Mouse (Mus musculus) intestine, embryonic 15.5 days (tissue): ENCODE measurements around the gene Vmn1r50. TPM values are rescaled to one million over a fixed set of nuclear protein-coding genes. Genes with fewer than 3 reads are reported as not detected.
"Not testable (repeated sequence)": the region's sequence is repeated elsewhere in the genome, so short reads cannot be mapped to it uniquely, and the experiment has no call there.

Experiments
- ATAC-seq: fragments of 200-750 bp; cut with Nextera tagmentation; 2 replicates; pipeline ENCODE4 v1.8.0; 2017; ENCODE audit warnings: moderate TSS enrichment, moderate library complexity
- H3K27ac ChIP-seq: fragments of 300-500 bp; sonication (generic); 2 replicates; pipeline ENCODE4 v1.5.1; 2015; ENCODE audit warnings: mild to moderate bottlenecking, inconsistent platforms
- H3K27me3 ChIP-seq: fragments of 300-500 bp; sonication (generic); replicated peaks from 2 replicates; pipeline ENCODE4 v1.6.1; 2015; ENCODE audit warnings: inconsistent platforms
- H3K36me3 ChIP-seq: fragments of 300-500 bp; sonication (generic); 2 replicates; pipeline ENCODE4 v1.6.1; 2015; ENCODE audit warnings: inconsistent platforms
- H3K4me1 ChIP-seq: fragments of 300-500 bp; sonication (generic); replicated peaks from 2 replicates; pipeline ENCODE4 v1.6.1; 2015; ENCODE audit warnings: inconsistent platforms
- H3K4me2 ChIP-seq: fragments of 300-500 bp; sonication (generic); replicated peaks from 2 replicates; pipeline ENCODE4 v1.6.1; 2015; ENCODE audit warnings: mild to moderate bottlenecking, inconsistent platforms
- H3K4me3 ChIP-seq: fragments of 300-500 bp; sonication (generic); replicated peaks from 2 replicates; pipeline ENCODE4 v1.5.1; 2015; ENCODE audit warnings: inconsistent platforms
- H3K9ac ChIP-seq: fragments of 300-500 bp; sonication (generic); 2 replicates; pipeline ENCODE4 v1.6.1; 2015; ENCODE audit warnings: inconsistent platforms
- H3K9me3 ChIP-seq: fragments of 300-500 bp; sonication (generic); 2 replicates; pipeline ENCODE4 v1.6.1; 2016; ENCODE audit warnings: inconsistent platforms
- WGBS: fragments of 180-500 bp; shearing (Covaris S2); methylation state at CpG from one replicate; pipeline ENCODE4 v1.1.7; 2015; 5-methylcytosine and 5-hydroxymethylcytosine counted together
- polyA plus RNA-seq: library from polyadenylated mRNA; unstranded; fragments of >200 nt; fragmentation: Nextera tagmentation; extraction: Ambion mirVana; gene quantifications from 2 replicates; pipeline ENCODE4 v1.2.1, GENCODE M21; 2015

Gene Vmn1r50
- not detected in 2 replicates for polyA plus RNA-seq

- H3K9me3 ChIP-seq, result no peaks in the 10 kb centered on the region
- WGBS, result 58% methylated on average over 2 of the region's 2 CpGs
- H3K9ac ChIP-seq, result no peak within 1 kb of the TSS
- no peak for ATAC-seq
- H3K27ac ChIP-seq, result no peak within 1 kb of the TSS
- H3K4me2 ChIP-seq, result no peak within 1 kb of the TSS
- H3K36me3 ChIP-seq, result no peaks in the 10 kb centered on the region
- no peaks in the 10 kb centered on the region for H3K4me1 ChIP-seq
- H3K4me3 ChIP-seq, result no peak within 1 kb of the TSS
- no peaks in the 10 kb centered on the region for H3K27me3 ChIP-seq
These were observed at the start of gene Vmn1r50 for GRCm38 (mm10) chr6:90101130-90101529. Gene Vmn1r50, plus strand, starts transcription at chr6:90101430.

- H3K9me3 ChIP-seq, result no peaks in the 10 kb centered on the region
- no peak within 1 kb of the TSS for H3K27ac ChIP-seq
- no peaks in the 10 kb centered on the region for H3K36me3 ChIP-seq
- H3K9ac ChIP-seq, result no peak within 1 kb of the TSS
- no peaks in the 10 kb centered on the region for H3K27me3 ChIP-seq
- H3K4me2 ChIP-seq, result no peak within 1 kb of the TSS
- ATAC-seq, result no peak
- 71% methylated on average over 4 of the region's 4 CpGs for WGBS
- no peak within 1 kb of the TSS for H3K4me3 ChIP-seq
- no peaks in the 10 kb centered on the region for H3K4me1 ChIP-seq
These were observed 22.8 kb upstream of the Vmn1r50 start, which contains the start of gene Vmn1r49 for GRCm38 (mm10) chr6:90078406-90078805. Gene Vmn1r49, minus strand, starts transcription at chr6:90078506.

- H3K4me1 ChIP-seq, result no peaks in the 10 kb centered on the region
- no peaks in the 10 kb centered on the region for H3K36me3 ChIP-seq
- no peak overlapping the region for H3K4me3 ChIP-seq
- no peak for ATAC-seq
- H3K4me2 ChIP-seq, result no peak overlapping the region
- 90% methylated on average over 2 of the region's 2 CpGs for WGBS
- no peak overlapping the region for H3K9ac ChIP-seq
- H3K27ac ChIP-seq, result no peak overlapping the region
- no peaks in the 10 kb centered on the region for H3K9me3 ChIP-seq
- no peaks in the 10 kb centered on the region for H3K27me3 ChIP-seq
These were observed 664 bp upstream of the Vmn1r50 start for GRCm38 (mm10) chr6:90100566-90100965.

- H3K27ac ChIP-seq, H3K36me3 ChIP-seq, H3K4me3 ChIP-seq, ATAC-seq, H3K4me2 ChIP-seq, H3K4me1 ChIP-seq, H3K27me3 ChIP-seq, H3K9ac ChIP-seq, H3K9me3 ChIP-seq: not testable (repeated sequence)
- 89% methylated on average over 1 of the region's 1 CpGs for WGBS
These were observed 21.1 kb downstream of the Vmn1r50 start, which contains the start of gene Vmn1r51 for GRCm38 (mm10) chr6:90122296-90122695. Gene Vmn1r51, plus strand, starts transcription at chr6:90122596.

Other genes starting within 250 kb of the Vmn1r50 start
- not detected in 2 replicates for gene Vmn1r42, start 225.0 kb upstream of the Vmn1r50 start, polyA plus RNA-seq
- not detected in 2 replicates for gene Vmn1r43, start 225.0 kb upstream of the Vmn1r50 start, polyA plus RNA-seq
- not detected in 2 replicates for gene Vmn1r44, start 217.8 kb upstream of the Vmn1r50 start, polyA plus RNA-seq
- gene Vmn1r45, start 160.8 kb upstream of the Vmn1r50 start, polyA plus RNA-seq, result not detected in 2 replicates
- gene Vmn1r46, start 132.1 kb upstream of the Vmn1r50 start, polyA plus RNA-seq, result not detected in 2 replicates
- not detected in 2 replicates for gene Vmn1r47, start 85.3 kb upstream of the Vmn1r50 start, polyA plus RNA-seq
- not detected in 2 replicates for gene Vmn1r48, start 64.6 kb upstream of the Vmn1r50 start, polyA plus RNA-seq
- gene Vmn1r49, start 22.9 kb upstream of the Vmn1r50 start, polyA plus RNA-seq, result not detected in 2 replicates
- gene Vmn1r51, start 21.2 kb downstream of the Vmn1r50 start, polyA plus RNA-seq, result not detected in 2 replicates
- not detected in 2 replicates for gene Vmn1r52, start 73.4 kb downstream of the Vmn1r50 start, polyA plus RNA-seq
- not detected in 2 replicates for gene V1ra8, start 101.4 kb downstream of the Vmn1r50 start, polyA plus RNA-seq
- gene Vmn1r53, start 123.0 kb downstream of the Vmn1r50 start, polyA plus RNA-seq, result not detected in 2 replicates
- gene Vmn1r54, start 144.9 kb downstream of the Vmn1r50 start, polyA plus RNA-seq, result not detected in 2 replicates
- gene BC048671, start 199.8 kb downstream of the Vmn1r50 start, polyA plus RNA-seq, result not detected in 2 replicates
- 0.58 and 0.62 TPM in 2 replicates for gene Chst13, start 223.8 kb downstream of the Vmn1r50 start, polyA plus RNA-seq
- gene Uroc1, start 231.9 kb downstream of the Vmn1r50 start, polyA plus RNA-seq, result 0.34 TPM in 2 replicates